Mouse (Mus musculus): ENCODE measurements around the gene 2610002M06Rik. TPM values are rescaled to one million over a fixed set of nuclear protein-coding genes. Genes with fewer than 3 reads are reported as not detected.

The 2610002M06Rik gene
- polyA plus RNA-seq, 1 experiment from 2014 or later: 9.6 TPM

Other genes starting within 250 kb of the 2610002M06Rik start
- gene Tbx22, start 148.4 kb downstream of the 2610002M06Rik start, polyA plus RNA-seq (2015; fragmentation: Nextera tagmentation; extraction: Ambion mirVana): not detected in 2 replicates
- gene Tent5d, start 23.7 kb downstream of the 2610002M06Rik start, polyA plus RNA-seq (2015; fragmentation: Nextera tagmentation; extraction: Ambion mirVana): 0.05 TPM in 1 of 2 replicates, not detected in the other
- gene Gm732, start 132.1 kb upstream of the 2610002M06Rik start, polyA plus RNA-seq (2015; fragmentation: Nextera tagmentation; extraction: Ambion mirVana): not detected in 2 replicates

Data from liver, embryonic 13.5 days (tissue).